Mouse (Mus musculus): Measurements from ENCODE around the gene Samd4b. TPM values are rescaled to one million over a fixed set of nuclear protein-coding genes. Genes with fewer than 3 reads are reported as not detected.
"Not testable (repeated sequence)": the region's sequence is repeated elsewhere in the genome, so short reads cannot be mapped to it uniquely, and the experiment has no call there.

The Samd4b gene
- polyA plus RNA-seq, 1 experiment from 2014 or later: 18.9 TPM

DNA sequence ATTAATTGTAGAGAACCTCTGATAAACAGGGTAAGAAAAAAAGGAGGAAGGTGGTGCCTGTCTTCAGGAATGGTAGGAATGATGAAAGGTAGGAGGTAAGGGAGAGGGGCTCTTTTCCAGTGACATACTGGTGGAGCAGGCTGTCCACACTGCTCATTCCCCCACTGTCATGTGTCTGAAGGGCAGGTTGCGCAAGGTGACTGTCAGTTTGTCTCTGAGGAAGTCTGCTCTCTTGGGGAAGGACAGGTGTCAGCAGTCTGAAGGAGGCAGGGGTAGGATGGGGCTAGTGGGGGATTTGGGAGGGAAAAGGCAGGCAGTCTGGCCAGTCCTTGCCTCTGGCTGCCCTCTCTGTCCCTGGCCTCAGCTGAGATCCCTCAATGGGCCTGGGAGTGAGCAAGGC is 196.9 kb downstream of the Samd4b start:
- 0 out of 2 replicates have a peak, but pooled peaks have one; percentile 14 for ATAC-seq
- no peak overlapping the region for H3K4me3 ChIP-seq (replicated peaks)
- H3K4me2 ChIP-seq (replicated peaks): no peak overlapping the region
- H3K27me3 ChIP-seq (replicated peaks): no peaks in the 10 kb centered on the region
- H3K36me3 ChIP-seq: peaks cover 59% of the 10 kb centered on the region
- no peak overlapping the region for H3K9ac ChIP-seq
- H3K27ac ChIP-seq: no peak overlapping the region
- 89% methylated on average over 1 of the region's 1 CpGs for WGBS
- no peaks in the 10 kb centered on the region for H3K4me1 ChIP-seq (replicated peaks)
- no peaks in the 10 kb centered on the region for H3K9me3 ChIP-seq

DNA sequence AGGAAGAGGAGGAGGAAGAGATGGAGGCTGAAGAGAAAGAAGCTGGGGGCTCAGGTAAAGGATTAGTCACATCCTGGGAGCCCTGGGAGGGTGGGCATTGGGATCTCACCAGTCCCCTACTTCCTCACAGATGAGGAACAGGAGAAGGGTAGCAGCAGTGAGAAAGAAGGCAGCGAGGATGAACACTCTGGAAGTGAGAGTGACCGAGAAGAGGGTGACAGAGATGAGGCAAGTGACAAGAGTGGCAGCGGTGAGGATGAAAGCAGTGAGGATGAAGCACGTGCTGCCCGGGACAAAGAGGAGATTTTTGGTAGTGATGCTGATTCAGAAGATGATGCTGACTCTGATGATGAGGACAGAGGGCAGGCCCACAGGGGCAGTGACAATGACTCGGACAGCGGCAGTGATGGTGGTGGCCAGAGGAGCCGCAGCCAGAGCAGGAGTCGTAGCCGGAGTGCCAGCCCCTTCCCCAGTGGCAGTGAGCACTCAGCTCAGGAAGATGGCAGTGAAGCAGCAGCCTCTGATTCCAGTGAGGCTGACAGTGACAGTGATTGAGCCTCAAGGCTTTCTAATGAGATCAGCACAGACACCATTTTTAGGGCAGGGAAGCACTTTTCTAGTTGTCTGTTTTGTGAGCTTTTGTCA is 199.1 kb downstream of the Samd4b start:
- Histone ChIP-seq H3K4me2 (replicated peaks) (no peak overlapping the region), H3K36me3 (peaks cover 55% of the 10 kb centered on the region), H3K4me1 (replicated peaks) (no peaks in the 10 kb centered on the region), H3K27me3 (replicated peaks) (no peaks in the 10 kb centered on the region), H3K9ac (no peak overlapping the region), H3K27ac (no peak overlapping the region), H3K9me3 (no peaks in the 10 kb centered on the region), H3K4me3 (replicated peaks) (no peak overlapping the region)
- WGBS: 88% methylated on average over 10 of the region's 10 CpGs
- no peak for ATAC-seq

DNA sequence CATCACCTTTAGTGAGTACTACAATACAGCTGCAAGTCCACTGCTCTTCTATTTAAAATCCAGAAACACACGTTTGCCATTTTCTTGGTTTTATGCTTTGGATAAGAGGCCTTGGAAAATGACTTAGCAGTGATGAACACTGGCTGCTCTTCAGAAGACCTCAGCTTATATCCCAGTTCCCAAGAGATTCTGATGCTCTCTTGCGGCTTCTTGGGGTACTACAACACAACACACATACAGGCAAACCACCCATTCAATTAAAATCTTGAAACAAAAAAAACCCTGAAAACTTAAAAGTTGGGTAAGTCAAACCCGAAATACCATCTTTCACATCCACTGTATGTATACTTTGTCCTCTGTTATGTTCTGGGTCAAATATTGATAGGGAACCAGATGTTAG is 199.9 kb downstream of the Samd4b start:
- peaks cover 5% of the 10 kb centered on the region for H3K4me1 ChIP-seq (replicated peaks)
- no peak overlapping the region for H3K4me3 ChIP-seq (replicated peaks)
- no peak for ATAC-seq
- no peaks in the 10 kb centered on the region for H3K27me3 ChIP-seq (replicated peaks)
- H3K36me3 ChIP-seq: peaks cover 47% of the 10 kb centered on the region
- H3K9me3 ChIP-seq: no peaks in the 10 kb centered on the region
- no peak overlapping the region for H3K9ac ChIP-seq
- no peak overlapping the region for H3K4me2 ChIP-seq (replicated peaks)
- 64% methylated on average over 3 of the region's 3 CpGs for WGBS
- H3K27ac ChIP-seq: no peak overlapping the region

DNA sequence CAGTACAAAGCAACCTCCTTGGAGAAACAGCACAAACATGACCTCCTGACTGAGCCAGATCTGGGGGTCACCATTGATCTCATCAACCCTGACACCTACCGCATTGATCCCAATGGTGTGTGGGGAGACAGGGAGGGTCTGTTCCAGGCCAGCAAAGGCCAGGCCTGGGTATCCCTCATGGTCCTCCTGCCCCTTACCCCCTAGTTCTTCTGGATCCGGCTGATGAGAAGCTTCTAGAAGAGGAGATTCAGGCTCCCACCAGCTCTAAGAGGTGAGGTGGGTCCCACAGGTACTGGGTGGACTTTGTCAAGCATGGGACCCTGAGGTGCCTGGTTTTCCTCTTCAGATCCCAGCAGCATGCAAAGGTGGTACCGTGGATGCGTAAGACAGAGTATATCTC is 202.5 kb downstream of the Samd4b start:
- Histone ChIP-seq H3K27me3 (replicated peaks) (no peaks in the 10 kb centered on the region), H3K4me3 (replicated peaks) (no peak overlapping the region), H3K4me2 (replicated peaks) (no peak overlapping the region), H3K9ac (no peak overlapping the region), H3K27ac (no peak overlapping the region), H3K36me3 (peaks cover 38% of the 10 kb centered on the region), H3K9me3 (no peaks in the 10 kb centered on the region), H3K4me1 (replicated peaks) (peaks cover 10% of the 10 kb centered on the region)
- 92% methylated on average over 4 of the region's 4 CpGs for WGBS
- no peak for ATAC-seq

DNA sequence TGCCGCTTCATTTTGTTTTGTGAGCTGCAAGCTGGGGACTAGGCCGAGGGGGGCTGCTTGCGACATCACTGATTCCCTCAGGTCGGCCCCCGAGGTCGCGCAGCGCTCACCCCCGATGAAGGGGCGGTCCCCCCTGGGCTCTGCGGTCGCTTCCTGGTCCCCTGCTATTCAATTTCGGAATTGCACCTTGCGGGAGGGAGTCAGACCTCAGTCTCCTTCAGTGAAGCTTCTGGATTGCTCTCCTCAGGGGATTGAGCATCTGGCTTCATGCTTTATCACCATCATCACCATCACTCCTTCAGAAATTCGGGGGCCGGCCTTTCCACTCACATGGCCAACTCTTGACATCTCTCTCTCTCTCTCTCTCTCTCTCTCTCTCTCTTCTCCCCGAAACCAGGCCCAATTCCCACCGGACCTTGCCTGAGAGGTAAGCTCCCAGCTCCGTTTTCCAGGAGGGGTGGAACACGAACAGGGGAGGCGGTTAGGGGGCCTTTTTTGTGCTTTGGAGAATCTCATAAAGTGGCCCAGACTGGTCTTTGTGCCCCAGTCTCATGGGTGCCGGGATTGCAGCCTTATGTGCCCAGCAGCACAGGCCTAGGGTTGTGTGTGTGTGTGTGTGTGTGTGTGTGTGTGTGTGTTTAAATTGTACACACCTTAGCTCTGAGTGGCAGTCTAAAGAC is 204.5 kb downstream of the Samd4b start:
- peak overlapping the region; percentile 77 for H3K4me3 ChIP-seq (replicated peaks)
- no peak; the same call in 1 of the 2 replicates for ATAC-seq
- H3K4me1 ChIP-seq (replicated peaks): peaks cover 14% of the 10 kb centered on the region
- WGBS: 4% methylated on average over 22 of the region's 22 CpGs
- H3K9ac ChIP-seq: peak overlapping the region; percentile 75
- H3K4me2 ChIP-seq (replicated peaks): peak overlapping the region; percentile 92
- H3K27me3 ChIP-seq (replicated peaks): no peaks in the 10 kb centered on the region
- H3K36me3 ChIP-seq: peaks cover 43% of the 10 kb centered on the region
- peak overlapping the region; percentile 70; the same call in 1 of the 2 replicates for H3K27ac ChIP-seq
- H3K9me3 ChIP-seq: no peaks in the 10 kb centered on the region

DNA sequence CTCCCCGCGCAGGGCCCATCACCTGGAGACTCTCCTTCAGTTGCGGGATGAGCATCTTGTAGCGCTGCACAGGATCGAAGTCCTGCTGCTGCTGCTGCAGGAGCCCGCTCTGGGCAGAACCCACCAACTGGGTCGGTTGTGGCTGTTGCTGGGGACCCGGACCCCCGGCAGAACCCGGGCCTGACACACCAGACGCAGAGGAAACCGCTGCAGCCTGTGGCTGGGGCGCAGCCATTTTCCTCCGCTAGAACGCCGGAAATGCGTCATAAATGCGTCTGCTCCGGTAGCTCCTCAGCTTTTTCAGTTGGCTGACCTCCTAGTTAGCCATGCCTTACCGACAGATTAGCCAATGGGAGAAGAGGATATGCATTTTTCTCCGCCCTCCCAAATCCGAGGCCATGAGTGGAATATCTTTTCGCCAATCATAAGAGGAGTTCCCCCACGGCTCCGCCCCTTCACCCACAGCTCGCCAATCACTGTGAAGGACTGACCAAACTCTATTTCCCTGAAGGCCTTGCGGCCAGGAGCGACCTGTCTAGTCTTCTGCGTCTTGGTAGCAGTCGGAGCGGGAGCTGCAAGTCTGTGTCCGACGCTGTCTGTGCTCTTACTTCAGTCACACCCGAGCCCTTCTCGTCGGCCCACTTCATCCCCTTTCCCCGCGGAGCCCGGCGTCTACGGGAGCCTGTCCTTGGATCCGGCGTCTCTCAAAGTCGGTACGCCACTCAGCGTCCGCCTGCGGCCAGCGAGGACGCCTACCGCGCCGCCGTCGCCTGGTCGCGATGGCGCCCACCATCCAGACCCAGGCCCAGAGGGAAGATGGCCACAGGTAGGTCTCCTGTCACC is 205.3 kb downstream of the Samd4b start, which contains the start of the genes Med29 and Paf1:
Med29 (minus strand) TSS at position 280 of the 843 bp plus-strand sequence.
Paf1 (plus strand) TSS at position 523 of the 843 bp plus-strand sequence.
- under 1% methylated on average over 58 of the region's 58 CpGs for WGBS

DNA sequence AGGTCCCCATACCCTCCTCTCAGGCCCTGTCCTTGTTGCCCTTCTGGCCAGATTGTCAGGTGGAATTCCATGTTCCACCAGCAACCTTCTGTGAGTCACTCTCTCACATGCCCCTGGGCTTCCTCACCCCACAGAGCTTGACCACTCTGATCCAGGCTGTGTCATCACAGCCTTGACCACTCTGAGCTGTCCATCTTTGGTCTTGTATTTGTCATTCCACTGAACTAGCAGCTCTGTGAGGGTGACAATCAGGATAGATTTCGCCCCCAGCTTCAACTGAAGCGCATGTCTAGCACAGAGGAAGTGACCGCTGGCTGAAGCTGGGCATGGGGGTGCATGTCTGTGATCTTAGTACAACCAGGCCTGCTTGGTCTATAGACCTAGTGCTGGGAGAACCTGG is 207.6 kb downstream of the Samd4b start:
- Histone ChIP-seq H3K9me3 (no peaks in the 10 kb centered on the region), H3K9ac (no peak overlapping the region), H3K27ac (no peak overlapping the region), H3K36me3 (peaks cover 22% of the 10 kb centered on the region), H3K4me3 (replicated peaks) (no peak overlapping the region), H3K4me2 (replicated peaks) (no peak overlapping the region), H3K4me1 (replicated peaks) (peaks cover 19% of the 10 kb centered on the region), H3K27me3 (replicated peaks) (no peaks in the 10 kb centered on the region)
- ATAC-seq: no peak
- WGBS: 96% methylated on average over 3 of the region's 3 CpGs

More for the DNA sequence above, 205.3 kb downstream of the Samd4b start, which contains the start of the genes Med29 and Paf1:
- no peaks in the 10 kb centered on the region for H3K9me3 ChIP-seq
- peaks cover 14% of the 10 kb centered on the region for H3K4me1 ChIP-seq (replicated peaks)
- peak within 1 kb of the TSS; percentile 83 for H3K4me3 ChIP-seq (replicated peaks)
- peak within 1 kb of the TSS; percentile 92 for H3K4me2 ChIP-seq (replicated peaks)
- peak within 1 kb of the TSS; percentile 70 for H3K27ac ChIP-seq
- H3K9ac ChIP-seq: peak within 1 kb of the TSS; percentile 75
- H3K36me3 ChIP-seq: peaks cover 38% of the 10 kb centered on the region
- peak; percentile 98 for ATAC-seq
- no peaks in the 10 kb centered on the region for H3K27me3 ChIP-seq (replicated peaks)

DNA sequence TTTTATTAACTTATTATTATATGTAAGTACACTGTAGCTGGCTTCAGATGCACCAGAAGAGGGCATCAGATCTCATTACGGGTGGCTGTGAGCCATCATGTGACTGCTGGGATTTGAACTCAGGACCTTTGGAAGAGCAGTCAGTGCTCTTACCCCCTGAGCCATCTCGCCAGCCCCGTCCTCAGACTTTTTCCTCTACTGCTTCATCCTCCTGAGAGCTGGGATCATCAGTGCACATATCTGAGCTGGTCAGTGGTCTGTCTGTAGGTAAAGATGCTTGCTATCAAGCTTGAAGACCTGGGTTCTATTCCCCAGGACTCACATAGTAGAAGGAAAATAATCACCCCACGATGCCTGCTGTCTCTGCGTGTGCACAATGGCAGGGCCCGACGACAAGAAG is 210.6 kb downstream of the Samd4b start:
- not testable (repeated sequence) for H3K4me3 ChIP-seq (replicated peaks); H3K27ac ChIP-seq; H3K9ac ChIP-seq; H3K4me2 ChIP-seq (replicated peaks); H3K27me3 ChIP-seq (replicated peaks); ATAC-seq; H3K9me3 ChIP-seq
- peaks cover 26% of the 10 kb centered on the region for H3K4me1 ChIP-seq (replicated peaks)
- WGBS: 84% methylated on average over 7 of the region's 7 CpGs
- H3K36me3 ChIP-seq: 0 out of 2 replicates have a peak, but pooled peaks cover 18% of the 10 kb centered on the region

DNA sequence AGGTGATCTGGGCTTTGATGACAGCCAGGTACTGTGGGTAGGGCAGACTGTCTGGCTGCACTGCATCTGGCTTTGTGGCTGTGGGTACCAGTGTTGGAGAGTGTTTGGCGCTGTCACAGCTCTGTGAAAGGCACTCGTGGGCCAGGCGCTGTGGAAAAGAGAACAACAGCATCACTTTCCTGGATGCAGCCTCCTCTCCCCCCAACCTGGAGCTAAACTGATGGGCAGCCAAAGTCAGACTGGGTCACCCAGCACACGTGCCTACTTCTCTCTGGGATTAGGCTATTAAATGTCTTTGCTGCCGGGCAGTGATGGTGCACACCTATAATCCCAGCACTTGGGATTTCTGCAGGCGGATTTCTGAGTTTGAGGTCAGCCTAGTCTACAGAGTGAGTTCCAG is 211.1 kb downstream of the Samd4b start:
- 0 out of 2 replicates have a peak, but pooled peaks cover 18% of the 10 kb centered on the region for H3K36me3 ChIP-seq
- H3K4me1 ChIP-seq (replicated peaks): peaks cover 28% of the 10 kb centered on the region
- not testable (repeated sequence) for H3K27ac ChIP-seq; H3K9ac ChIP-seq; H3K4me3 ChIP-seq (replicated peaks); H3K4me2 ChIP-seq (replicated peaks); ATAC-seq; H3K9me3 ChIP-seq; H3K27me3 ChIP-seq (replicated peaks)
- 82% methylated on average over 6 of the region's 6 CpGs for WGBS

DNA sequence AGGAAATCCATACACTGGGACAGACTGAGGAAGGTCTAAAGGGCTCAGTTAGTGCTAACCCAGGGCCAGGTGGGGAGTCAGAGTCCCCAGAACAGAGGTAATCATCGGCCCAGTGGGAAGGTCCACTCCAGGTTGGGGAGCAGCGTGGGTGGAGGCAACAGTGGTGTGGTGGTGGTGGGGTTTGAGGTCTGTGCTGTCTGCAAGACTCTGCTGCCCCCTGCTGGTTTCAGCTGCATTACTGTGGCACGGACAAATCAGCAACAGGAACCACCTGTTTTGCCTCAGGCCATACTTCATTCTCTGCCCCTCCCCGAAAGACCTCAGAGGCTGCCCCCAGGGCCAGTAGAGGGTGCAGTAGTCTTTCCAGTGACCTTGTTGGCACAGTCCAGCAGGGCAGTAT is 211.5 kb downstream of the Samd4b start:
- no peaks in the 10 kb centered on the region for H3K27me3 ChIP-seq (replicated peaks)
- H3K9ac ChIP-seq: no peak overlapping the region
- no peak overlapping the region for H3K4me2 ChIP-seq (replicated peaks)
- 0 out of 2 replicates have a peak, but pooled peaks cover 18% of the 10 kb centered on the region for H3K36me3 ChIP-seq
- 0 out of 2 replicates have a peak overlapping the region, but pooled peaks have one; percentile 0 for H3K27ac ChIP-seq
- 5% methylated on average over 4 of the region's 4 CpGs for WGBS
- peaks cover 29% of the 10 kb centered on the region for H3K4me1 ChIP-seq (replicated peaks)
- no peaks in the 10 kb centered on the region for H3K9me3 ChIP-seq
- H3K4me3 ChIP-seq (replicated peaks): no peak overlapping the region
- ATAC-seq: peak; percentile 29

DNA sequence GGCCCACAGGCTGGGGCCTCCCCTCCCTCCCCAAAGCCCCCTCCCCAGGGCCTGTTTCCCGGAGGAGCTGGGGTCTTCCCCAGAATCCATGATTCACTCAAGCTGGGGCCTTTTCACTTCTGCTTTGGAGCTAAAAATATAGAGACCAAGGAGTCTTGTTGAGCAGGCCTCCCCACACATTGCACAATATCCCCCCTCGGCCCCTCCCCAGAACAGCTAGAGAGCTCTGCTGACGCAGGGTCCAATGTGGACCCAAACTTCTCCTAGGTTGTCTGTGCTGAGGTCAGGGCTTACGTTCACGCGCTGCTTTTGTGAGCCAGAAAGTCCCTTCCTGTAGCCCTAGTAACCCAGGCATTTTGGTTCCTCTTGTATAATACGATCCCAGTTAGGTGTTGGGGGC is 211.9 kb downstream of the Samd4b start:
- Histone ChIP-seq H3K4me2 (replicated peaks) (no peak overlapping the region), H3K9me3 (no peaks in the 10 kb centered on the region), H3K4me3 (replicated peaks) (no peak overlapping the region), H3K9ac (no peak overlapping the region), H3K27me3 (replicated peaks) (no peaks in the 10 kb centered on the region), H3K36me3 (0 out of 2 replicates have a peak, but pooled peaks cover 18% of the 10 kb centered on the region), H3K27ac (0 out of 2 replicates have a peak overlapping the region, but pooled peaks have one; percentile 0), H3K4me1 (replicated peaks) (peaks cover 32% of the 10 kb centered on the region)
- ATAC-seq: no peak
- WGBS: 79% methylated on average over 7 of the region's 7 CpGs

DNA sequence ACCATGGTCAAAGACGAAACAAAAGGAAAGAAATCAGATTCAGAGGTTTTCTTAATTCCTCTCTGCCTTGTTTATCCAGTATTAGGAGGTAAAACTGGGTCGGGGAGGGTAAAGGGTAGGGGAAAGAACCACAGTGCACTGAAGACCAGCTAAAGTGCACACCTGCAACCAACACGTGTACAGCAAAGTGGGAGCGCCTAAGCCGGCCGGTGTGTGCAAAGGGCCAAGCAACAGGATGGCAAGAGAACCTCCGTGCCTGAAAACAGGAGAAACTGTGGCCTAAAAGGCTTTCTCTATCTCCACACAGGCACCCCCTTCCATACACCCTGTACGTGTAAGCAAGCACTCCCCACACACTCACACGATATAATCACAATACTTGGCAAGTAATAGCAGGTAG is 212.7 kb downstream of the Samd4b start:
- H3K4me3 ChIP-seq (replicated peaks): no peak overlapping the region
- peaks cover 41% of the 10 kb centered on the region for H3K4me1 ChIP-seq (replicated peaks)
- H3K4me2 ChIP-seq (replicated peaks): no peak overlapping the region
- H3K9ac ChIP-seq: no peak overlapping the region
- WGBS: 93% methylated on average over 9 of the region's 9 CpGs
- no peak overlapping the region for H3K27ac ChIP-seq
- ATAC-seq: no peak
- no peaks in the 10 kb centered on the region for H3K27me3 ChIP-seq (replicated peaks)
- no peaks in the 10 kb centered on the region for H3K9me3 ChIP-seq
- H3K36me3 ChIP-seq: 0 out of 2 replicates have a peak, but pooled peaks cover 13% of the 10 kb centered on the region
